Mouse (Mus musculus): ENCODE measurements around the gene 1700113H08Rik. TPM values are rescaled to one million over a fixed set of nuclear protein-coding genes. Genes with fewer than 3 reads are reported as not detected.

1700113H08Rik gene
- polyA plus RNA-seq, 1 experiment = not detected

- 88% methylated on average over 3 of the region's 3 CpGs for WGBS
- Histone ChIP-seq H3K27me3 (replicated peaks; ENCODE audit: control insufficient read depth, insufficient read depth, low read length) (no peaks in the 10 kb centered on the region), H3K27ac (ENCODE audit: insufficient read depth, low read depth, low read length) (no peak overlapping the region), H3K4me1 (ENCODE audit: control insufficient read depth, insufficient read depth, low read length) (no peaks in the 10 kb centered on the region), H3K4me3 (ENCODE audit: insufficient read depth, low read depth, low read length) (no peak overlapping the region), H3K36me3 (ENCODE audit: control insufficient read depth, insufficient read depth, low read length) (no peaks in the 10 kb centered on the region)
- DNase-seq = no peak
- TF ChIP-seq CTCF (conservative IDR thresholded peaks at IDR 0.05; ENCODE audit: insufficient read depth, insufficient read length, low read depth, low read length) (no peak), POLR2A (IDR thresholded peaks at IDR 0.05; ENCODE audit: low read depth, low read length) (no peak)
These were observed 18.0 kb upstream of the 1700113H08Rik start for GRCm38 (mm10) chr10:87039800-87040199.

GRCm38 (mm10) chr10:87041265-87041664 lies 16.6 kb upstream of the 1700113H08Rik start:
- 68% methylated on average over 7 of the region's 7 CpGs for WGBS
- no peak for TF ChIP-seq CTCF (conservative IDR thresholded peaks at IDR 0.05; ENCODE audit: insufficient read depth, insufficient read length, low read depth, low read length)
- no peak for TF ChIP-seq POLR2A (IDR thresholded peaks at IDR 0.05; ENCODE audit: low read depth, low read length)

GRCm38 (mm10) chr10:87045273-87045672 lies 12.6 kb upstream of the 1700113H08Rik start:
- H3K36me3 ChIP-seq (ENCODE audit: control insufficient read depth, insufficient read depth, low read length) = no peaks in the 10 kb centered on the region
- H3K4me3 ChIP-seq (ENCODE audit: insufficient read depth, low read depth, low read length) = no peak overlapping the region
- no peaks in the 10 kb centered on the region for H3K27me3 ChIP-seq (replicated peaks; ENCODE audit: control insufficient read depth, insufficient read depth, low read length)
- WGBS = 64% methylated on average over 3 of the region's 3 CpGs
- H3K4me1 ChIP-seq (ENCODE audit: control insufficient read depth, insufficient read depth, low read length) = no peaks in the 10 kb centered on the region
- H3K27ac ChIP-seq (ENCODE audit: insufficient read depth, low read depth, low read length) = no peak overlapping the region
- DNase-seq = no peak
- no peak for TF ChIP-seq POLR2A (IDR thresholded peaks at IDR 0.05; ENCODE audit: low read depth, low read length)
- no peak for TF ChIP-seq CTCF (conservative IDR thresholded peaks at IDR 0.05; ENCODE audit: insufficient read depth, insufficient read length, low read depth, low read length)

More at GRCm38 (mm10) chr10:87041265-87041664, 16.6 kb upstream of the 1700113H08Rik start:
- Histone ChIP-seq H3K4me1 (ENCODE audit: control insufficient read depth, insufficient read depth, low read length) (no peaks in the 10 kb centered on the region), H3K27ac (ENCODE audit: insufficient read depth, low read depth, low read length) (no peak overlapping the region), H3K27me3 (replicated peaks; ENCODE audit: control insufficient read depth, insufficient read depth, low read length) (no peaks in the 10 kb centered on the region), H3K4me3 (ENCODE audit: insufficient read depth, low read depth, low read length) (no peak overlapping the region), H3K36me3 (ENCODE audit: control insufficient read depth, insufficient read depth, low read length) (no peaks in the 10 kb centered on the region)
- no peak for DNase-seq

- Histone ChIP-seq H3K4me1 (ENCODE audit: control insufficient read depth, insufficient read depth, low read length) (no peaks in the 10 kb centered on the region), H3K27me3 (replicated peaks; ENCODE audit: control insufficient read depth, insufficient read depth, low read length) (no peaks in the 10 kb centered on the region), H3K4me3 (ENCODE audit: insufficient read depth, low read depth, low read length) (no peak overlapping the region), H3K36me3 (ENCODE audit: control insufficient read depth, insufficient read depth, low read length) (no peaks in the 10 kb centered on the region), H3K27ac (ENCODE audit: insufficient read depth, low read depth, low read length) (no peak overlapping the region)
- WGBS = 44% methylated on average over 6 of the region's 6 CpGs
- TF ChIP-seq CTCF (conservative IDR thresholded peaks at IDR 0.05; ENCODE audit: insufficient read depth, insufficient read length, low read depth, low read length) (no peak), POLR2A (IDR thresholded peaks at IDR 0.05; ENCODE audit: low read depth, low read length) (no peak)
- DNase-seq = no peak
These were observed 11.4 kb upstream of the 1700113H08Rik start for GRCm38 (mm10) chr10:87046469-87046868.

- Histone ChIP-seq H3K4me3 (ENCODE audit: insufficient read depth, low read depth, low read length) (no peak overlapping the region), H3K4me1 (ENCODE audit: control insufficient read depth, insufficient read depth, low read length) (no peaks in the 10 kb centered on the region), H3K27me3 (replicated peaks; ENCODE audit: control insufficient read depth, insufficient read depth, low read length) (no peaks in the 10 kb centered on the region), H3K36me3 (ENCODE audit: control insufficient read depth, insufficient read depth, low read length) (no peaks in the 10 kb centered on the region), H3K27ac (ENCODE audit: insufficient read depth, low read depth, low read length) (no peak overlapping the region)
- no peak for DNase-seq
- TF ChIP-seq CTCF (conservative IDR thresholded peaks at IDR 0.05; ENCODE audit: insufficient read depth, insufficient read length, low read depth, low read length) (0 out of 2 replicates have a peak, but pooled peaks have one; percentile 12), POLR2A (IDR thresholded peaks at IDR 0.05; ENCODE audit: low read depth, low read length) (no peak)
- 89% methylated on average over 10 of the region's 10 CpGs for WGBS
These were observed 10.8 kb upstream of the 1700113H08Rik start for GRCm38 (mm10) chr10:87046931-87047468.

GRCm38 (mm10) chr10:87049179-87049578 lies 8.7 kb upstream of the 1700113H08Rik start:
- no peak overlapping the region for H3K4me3 ChIP-seq (ENCODE audit: insufficient read depth, low read depth, low read length)
- DNase-seq = no peak
- no peaks in the 10 kb centered on the region for H3K36me3 ChIP-seq (ENCODE audit: control insufficient read depth, insufficient read depth, low read length)
- H3K27me3 ChIP-seq (replicated peaks; ENCODE audit: control insufficient read depth, insufficient read depth, low read length) = no peaks in the 10 kb centered on the region
- WGBS = 41% methylated on average over 3 of the region's 3 CpGs
- no peaks in the 10 kb centered on the region for H3K4me1 ChIP-seq (ENCODE audit: control insufficient read depth, insufficient read depth, low read length)
- no peak for TF ChIP-seq POLR2A (IDR thresholded peaks at IDR 0.05; ENCODE audit: low read depth, low read length)
- no peak for TF ChIP-seq CTCF (conservative IDR thresholded peaks at IDR 0.05; ENCODE audit: insufficient read depth, insufficient read length, low read depth, low read length)
- H3K27ac ChIP-seq (ENCODE audit: insufficient read depth, low read depth, low read length) = no peak overlapping the region

GRCm38 (mm10) chr10:87051714-87052113 lies 6.1 kb upstream of the 1700113H08Rik start:
- no peaks in the 10 kb centered on the region for H3K4me1 ChIP-seq (ENCODE audit: control insufficient read depth, insufficient read depth, low read length)
- no peaks in the 10 kb centered on the region for H3K27me3 ChIP-seq (replicated peaks; ENCODE audit: control insufficient read depth, insufficient read depth, low read length)
- no peak overlapping the region for H3K27ac ChIP-seq (ENCODE audit: insufficient read depth, low read depth, low read length)
- TF ChIP-seq POLR2A (IDR thresholded peaks at IDR 0.05; ENCODE audit: low read depth, low read length) (no peak), CTCF (conservative IDR thresholded peaks at IDR 0.05; ENCODE audit: insufficient read depth, insufficient read length, low read depth, low read length) (no peak)
- no peak overlapping the region for H3K4me3 ChIP-seq (ENCODE audit: insufficient read depth, low read depth, low read length)
- no peak for DNase-seq
- 68% methylated on average over 4 of the region's 4 CpGs for WGBS
- H3K36me3 ChIP-seq (ENCODE audit: control insufficient read depth, insufficient read depth, low read length) = no peaks in the 10 kb centered on the region
